8 mouse cellular contexts compared by ENCODE assay signal in genomic region chr9:55067260-55067964, GRCm38 (mm10). TPM values are rescaled to one million over a fixed set of nuclear protein-coding genes. Genes with fewer than 3 reads are reported as not detected.
DNase-seq lines count a peak whose midpoint lies in the region; ATAC-seq and TF ChIP-seq lines count a peak whose summit lies in the region.

No protein-coding gene starts in this region.

- no peak overlapping the region for H3K4me2 ChIP-seq in embryonic facial prominence, embryonic 15.5 days (replicated peaks)
- H3K4me2 ChIP-seq in intestine, embryonic 16.5 days (ENCODE audit: low read depth, low read length): no peak overlapping the region

- TF ChIP-seq CTCF in heart, adult 2 months (IDR thresholded peaks at IDR 0.05): no peak

- no peak for TF ChIP-seq EP300 in heart, adult 2 months (IDR thresholded peaks at IDR 0.05; ENCODE audit: insufficient read depth, low read depth, low read length)

- TF ChIP-seq POLR2A in heart, adult 2 months (IDR thresholded peaks at IDR 0.05; ENCODE audit: insufficient read depth, low read depth, low read length): no peak

- ATAC-seq in embryonic facial prominence, embryonic 15.5 days (ENCODE audit: insufficient number of reproducible peaks, low FRiP score, low TSS enrichment, low read depth): 0 out of 2 replicates have a peak, but pooled peaks have one; percentile 29
- ATAC-seq in intestine, embryonic 16.5 days: peak; percentile 36; the same call in 1 of the 2 replicates

- no peaks in the 10 kb centered on the region for H3K9me3 ChIP-seq in embryonic facial prominence, embryonic 15.5 days (replicated peaks)
- H3K9me3 ChIP-seq in intestine, embryonic 16.5 days (ENCODE audit: control insufficient read depth, low read length): no peaks in the 10 kb centered on the region

- H3K27me3 ChIP-seq in embryonic facial prominence, embryonic 15.5 days: no peaks in the 10 kb centered on the region
- H3K27me3 ChIP-seq in intestine, embryonic 16.5 days (replicated peaks; ENCODE audit: control insufficient read depth, insufficient read depth, low read length): no peaks in the 10 kb centered on the region
- no peaks in the 10 kb centered on the region for H3K27me3 ChIP-seq in heart, adult 2 months (ENCODE audit: control insufficient read depth, insufficient read depth, low read length)

- no peaks in the 10 kb centered on the region for H3K36me3 ChIP-seq in embryonic facial prominence, embryonic 15.5 days
- no peaks in the 10 kb centered on the region for H3K36me3 ChIP-seq in intestine, embryonic 16.5 days (ENCODE audit: control insufficient read depth, insufficient read depth, low read length)
- no peaks in the 10 kb centered on the region for H3K36me3 ChIP-seq in heart, adult 2 months (ENCODE audit: control insufficient read depth, insufficient read depth, low read length)

- no peak overlapping the region for H3K9ac ChIP-seq in embryonic facial prominence, embryonic 15.5 days
- no peak overlapping the region for H3K9ac ChIP-seq in intestine, embryonic 16.5 days (ENCODE audit: low read depth, low read length)
- H3K9ac ChIP-seq in heart, adult 2 months (ENCODE audit: low read depth, low read length): no peak overlapping the region

- 15% methylated on average over 8 of the region's 8 CpGs for WGBS in embryonic facial prominence, embryonic 15.5 days
- WGBS in intestine, embryonic 16.5 days: 33% methylated on average over 8 of the region's 8 CpGs
- WGBS in heart, adult 2 months: 34% methylated on average over 8 of the region's 8 CpGs

- H3K79me2 ChIP-seq in heart, adult 2 months (replicated peaks; ENCODE audit: control insufficient read depth, insufficient read depth, low read length): no peaks in the 10 kb centered on the region

- intact Hi-C loops in left cerebral cortex, postnatal 4 days (cut with DNase I): no loop called here
- intact Hi-C loops in heart, adult 2 months (cut with DNase I): no loop called here

- H3K27ac ChIP-seq in embryonic facial prominence, embryonic 15.5 days (replicated peaks): no peak overlapping the region
- H3K27ac ChIP-seq in intestine, embryonic 16.5 days (ENCODE audit: low read length): peak overlapping the region; percentile 23; the same call in 1 of the 2 replicates
- no peak overlapping the region for H3K27ac ChIP-seq in heart, adult 2 months

- peaks cover 4% of the 10 kb centered on the region; the same call in 1 of the 2 replicates for H3K4me1 ChIP-seq in embryonic facial prominence, embryonic 15.5 days
- H3K4me1 ChIP-seq in intestine, embryonic 16.5 days (ENCODE audit: control insufficient read depth, insufficient read depth, low read length): no peaks in the 10 kb centered on the region
- no peaks in the 10 kb centered on the region for H3K4me1 ChIP-seq in heart, adult 2 months (ENCODE audit: control insufficient read depth, insufficient read depth, low read length)

- DNase-seq in left cerebral cortex, postnatal 4 days: peak; percentile 93
- no peak for DNase-seq in left cerebral cortex, adult 11 months (ENCODE audit: low spot score)
- peak; percentile 99 for DNase-seq in retina, embryonic 14.5 days (ENCODE audit: low spot score)
- DNase-seq in spleen, postnatal 10 days (ENCODE audit: low spot score in 2 of 2): no peak
- no peak for DNase-seq in heart, adult 2 months
- no peak for DNase-seq in thymus, postnatal 4 days

- H3K4me3 ChIP-seq in embryonic facial prominence, embryonic 15.5 days (replicated peaks): no peak overlapping the region
- H3K4me3 ChIP-seq in intestine, embryonic 16.5 days (ENCODE audit: low read length): no peak overlapping the region
- no peak overlapping the region for H3K4me3 ChIP-seq in heart, adult 2 months

RNA-seq across cellular contexts. Expression of gene Chrnb4, which starts 18.8 kb away (rescaled TPM):
- total RNA-seq in left cerebral cortex, postnatal 4 days (2021): under 1 TPM in 1 of 2 experiments, not detected in 1; 0.08 TPM
- 0.59 and 0.65 TPM in 2 replicates for polyA plus RNA-seq in embryonic facial prominence, embryonic 15.5 days (2015; fragmentation: Nextera tagmentation; extraction: Ambion mirVana)
- 5.0 and 5.3 TPM in 2 replicates for polyA plus RNA-seq in intestine, embryonic 16.5 days (2015; fragmentation: Nextera tagmentation; extraction: Ambion mirVana)
- total RNA-seq in heart, adult 2 months (2021): under 1 TPM; 0.05 to 0.08 TPM
- polyA plus RNA-seq in heart, adult 2 months (2012; rRNA removed): 0.32 and 0.33 TPM in 2 replicates

RNA-seq across cellular contexts. Expression of gene Chrna3, which starts 41.0 kb away (rescaled TPM):
- total RNA-seq in left cerebral cortex, postnatal 4 days (2021): 1 to 10 TPM; 3.4 to 3.9 TPM
- polyA plus RNA-seq in embryonic facial prominence, embryonic 15.5 days (2015; fragmentation: Nextera tagmentation; extraction: Ambion mirVana): 0.49 and 0.54 TPM in 2 replicates
- 9.7 and 9.8 TPM in 2 replicates for polyA plus RNA-seq in intestine, embryonic 16.5 days (2015; fragmentation: Nextera tagmentation; extraction: Ambion mirVana)
- total RNA-seq in heart, adult 2 months (2021): under 1 TPM in 1 of 2 experiments, not detected in 1; 0.11 TPM
- 0.37 and 1.2 TPM in 2 replicates for polyA plus RNA-seq in heart, adult 2 months (2012; rRNA removed)

Comparison
In these comparisons a context has a peak if more than half of its experiments do, and no peak if none do; other contexts are left out.
1. DNase-seq: peak in left cerebral cortex, postnatal 4 days (single experiment) and retina, embryonic 14.5 days (single experiment); none in left cerebral cortex, adult 11 months (single experiment), spleen, postnatal 10 days (0 of 2), heart, adult 2 months (0 of 2) and thymus, postnatal 4 days (single experiment).